Mouse (Mus musculus): ENCODE measurements around the gene Rev3l.
"Not testable (repeated sequence)": the region's sequence is repeated elsewhere in the genome, so short reads cannot be mapped to it uniquely, and the experiment has no call there.

Gene Rev3l

DNA sequence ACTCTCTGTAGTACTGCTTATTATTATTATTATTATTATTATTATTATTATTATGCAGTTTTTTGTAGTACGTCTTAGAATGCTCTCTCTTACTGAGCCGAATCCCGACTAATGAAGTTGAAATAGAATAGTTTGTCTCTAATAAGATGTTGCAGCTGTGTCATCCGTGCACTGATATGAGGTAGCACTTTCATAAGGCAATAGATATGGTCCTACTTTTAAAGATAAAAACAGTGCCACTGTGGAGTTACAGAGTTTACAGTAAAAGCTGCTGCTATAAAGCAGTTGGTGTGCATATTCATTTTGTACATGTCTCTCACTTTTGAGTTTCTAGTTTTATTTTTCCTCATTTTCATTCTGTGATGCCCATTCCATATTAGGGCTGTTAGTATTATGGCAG, 46.4 kb downstream of the Rev3l start:
- in situ Hi-C loops (cut with MseI, MboI) = no loop called here

DNA sequence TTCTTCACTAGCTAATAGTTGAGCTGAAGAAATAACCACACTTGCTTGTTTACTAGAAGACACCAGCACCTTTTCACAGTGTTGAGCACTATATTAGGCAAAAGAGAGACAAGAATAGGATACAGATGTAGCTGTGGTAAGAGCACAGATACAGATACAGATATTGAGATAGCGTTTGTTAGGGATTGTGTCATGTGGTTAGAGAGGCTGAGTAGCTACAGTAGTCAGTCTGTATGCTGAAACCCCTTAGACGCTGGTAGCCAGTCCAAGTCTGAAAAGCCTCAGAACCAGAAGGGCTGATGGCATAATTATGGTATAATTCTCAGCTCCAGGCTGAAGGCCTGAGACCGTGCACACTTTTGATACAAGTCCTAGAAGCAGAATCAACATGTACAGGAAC, 53.3 kb downstream of the Rev3l start:
- in situ Hi-C loops (cut with MseI, MboI) = no loop called here

DNA sequence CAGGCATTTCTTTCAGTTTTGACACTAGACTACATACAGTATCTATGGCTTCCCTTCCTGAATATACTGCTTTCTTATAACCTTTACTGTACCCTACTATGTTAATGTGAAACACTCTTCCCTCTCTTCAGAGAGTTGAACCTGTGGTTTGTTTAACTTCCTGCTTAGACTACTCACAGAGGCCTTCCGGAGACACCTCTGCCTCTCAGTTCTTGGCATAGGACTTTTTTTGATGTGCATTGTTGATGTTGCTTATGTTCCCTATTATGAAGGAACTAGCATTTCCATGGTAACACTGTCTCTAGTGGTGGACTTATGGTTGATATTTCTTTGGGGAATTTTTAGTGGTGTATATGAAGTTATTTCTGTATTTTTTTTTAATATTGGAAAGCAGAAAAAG, 61.4 kb downstream of the Rev3l start:
- in situ Hi-C loops (cut with MseI, MboI) = no loop called here

DNA sequence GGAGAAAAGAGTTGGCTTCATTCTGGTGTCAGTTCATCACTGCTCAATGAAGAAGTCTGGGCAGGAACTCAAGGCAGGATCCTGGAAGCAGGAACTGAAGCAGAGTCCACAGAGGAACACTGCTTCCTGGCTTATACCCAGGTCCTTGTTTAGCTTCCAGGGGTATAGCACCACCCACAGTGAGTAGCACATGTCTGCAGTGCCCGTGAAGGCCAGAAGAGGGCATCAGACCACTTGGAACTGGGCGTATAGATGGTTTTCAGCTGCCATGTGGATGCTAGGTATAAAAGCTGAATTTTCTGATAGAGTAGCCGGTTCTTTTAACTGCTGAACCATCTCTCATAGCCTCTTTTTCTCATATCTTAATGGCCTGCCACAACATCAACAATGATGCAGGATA, 79.6 kb downstream of the Rev3l start:
- in situ Hi-C loops (cut with MseI, MboI) = no loop called here

DNA sequence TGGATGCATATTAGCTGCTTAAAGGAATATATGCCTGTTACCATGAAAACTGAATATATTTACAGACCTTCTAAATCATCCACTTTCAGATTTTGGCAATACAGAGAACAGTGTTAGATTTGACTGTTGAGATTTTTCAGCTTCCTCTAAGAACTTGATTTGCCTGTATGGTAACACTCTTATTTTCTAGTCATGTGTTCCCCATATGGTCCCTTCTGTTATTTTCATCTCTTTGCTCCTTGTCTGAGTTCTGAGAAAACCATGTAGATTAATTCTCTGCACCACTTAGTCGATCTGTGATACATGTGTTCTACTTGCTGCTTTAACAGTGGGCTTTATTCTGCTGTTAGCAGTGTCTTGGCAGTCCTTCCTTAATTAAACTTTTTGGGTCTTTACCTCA, 110.7 kb downstream of the Rev3l start:
- in situ Hi-C loops (cut with MseI, MboI) = no loop called here

DNA sequence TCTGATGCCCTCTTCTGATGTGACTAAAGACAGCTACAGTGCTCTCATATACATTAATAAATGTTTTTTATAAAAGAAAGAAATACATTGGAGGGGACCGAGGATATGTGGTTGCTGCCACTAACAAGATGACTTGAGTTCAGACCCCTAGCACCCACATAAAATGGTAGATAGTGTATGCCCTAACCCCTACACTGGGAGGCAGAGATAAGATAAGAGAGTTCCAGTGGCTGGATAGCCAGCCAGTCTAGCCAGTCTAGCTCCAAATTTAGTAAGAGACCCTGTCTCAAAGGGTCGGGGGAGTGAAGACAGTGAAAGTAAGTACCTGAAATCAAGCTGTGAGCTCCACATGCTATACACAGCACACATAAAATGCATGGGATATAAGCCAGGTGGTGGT, 133.6 kb downstream of the Rev3l start:
- in situ Hi-C loops (cut with MseI, MboI) = no loop called here

DNA sequence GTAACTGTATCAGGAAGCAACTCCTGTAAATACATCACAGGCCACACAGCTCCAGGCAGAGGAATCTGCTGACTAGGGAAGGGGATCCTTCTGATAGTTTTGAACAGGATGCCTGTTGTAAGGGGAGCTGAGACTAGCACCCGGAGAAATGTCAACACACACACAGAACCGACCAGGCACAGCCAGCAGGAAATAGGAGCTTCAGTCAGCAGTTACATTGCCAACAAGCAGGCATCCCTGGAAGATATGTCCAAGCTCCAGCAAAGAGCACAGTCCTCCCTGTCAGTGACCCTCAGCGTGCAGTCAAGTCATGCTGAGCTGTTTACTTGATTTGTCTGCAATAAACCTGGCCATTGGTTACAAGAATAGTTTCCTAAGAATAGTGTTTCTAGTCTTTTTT, 156.7 kb downstream of the Rev3l start:
- in situ Hi-C loops (cut with MseI, MboI) = no loop called here

DNA sequence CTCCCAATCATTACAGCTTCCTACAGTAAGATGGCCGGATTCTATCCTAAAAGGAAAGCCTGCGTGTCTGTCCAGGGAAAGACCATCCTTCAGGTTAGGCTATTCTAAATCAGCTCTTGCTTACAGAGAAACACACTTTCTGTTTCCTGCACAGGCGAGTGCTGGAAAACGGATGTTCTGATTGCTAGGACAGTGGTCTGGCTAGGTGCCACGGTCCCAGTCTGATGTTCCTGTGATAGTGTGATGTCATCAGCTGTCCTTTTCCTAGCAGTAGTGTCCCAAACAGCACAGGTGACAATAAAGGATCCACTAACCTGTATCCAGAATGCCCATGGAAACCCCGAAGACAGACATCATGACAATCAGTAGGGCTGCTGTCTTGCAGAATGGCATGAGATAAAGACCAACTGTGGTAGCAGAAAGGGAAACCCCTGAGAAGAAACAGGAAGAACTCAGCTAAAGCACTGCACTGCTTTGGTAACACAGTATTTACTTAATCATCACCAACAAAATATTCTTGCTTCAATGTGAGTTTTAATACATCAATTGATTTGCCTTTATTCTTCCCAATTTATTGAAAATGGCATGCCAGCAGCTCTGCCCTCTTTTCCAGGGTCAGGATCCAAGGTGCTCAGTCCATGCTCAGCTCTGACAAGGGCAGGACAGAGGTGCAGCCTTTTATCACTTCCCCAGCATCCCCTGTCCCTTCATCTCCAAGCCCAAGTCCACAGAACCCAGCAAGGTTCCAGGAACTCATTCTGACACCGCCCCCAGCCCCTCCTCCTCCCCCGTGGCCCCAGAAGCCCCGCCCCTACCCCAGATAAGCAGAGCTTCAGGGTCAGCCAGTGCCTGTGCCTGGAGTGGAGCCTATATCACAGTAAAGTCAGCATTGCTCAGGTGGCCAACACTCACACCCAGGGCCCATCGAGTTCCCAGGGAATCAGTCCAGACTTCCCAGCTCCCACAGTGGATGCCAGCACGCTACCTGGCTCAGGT, 162.1 kb downstream of the Rev3l start:
- in situ Hi-C loops (cut with MseI, MboI) = no loop called here

DNA sequence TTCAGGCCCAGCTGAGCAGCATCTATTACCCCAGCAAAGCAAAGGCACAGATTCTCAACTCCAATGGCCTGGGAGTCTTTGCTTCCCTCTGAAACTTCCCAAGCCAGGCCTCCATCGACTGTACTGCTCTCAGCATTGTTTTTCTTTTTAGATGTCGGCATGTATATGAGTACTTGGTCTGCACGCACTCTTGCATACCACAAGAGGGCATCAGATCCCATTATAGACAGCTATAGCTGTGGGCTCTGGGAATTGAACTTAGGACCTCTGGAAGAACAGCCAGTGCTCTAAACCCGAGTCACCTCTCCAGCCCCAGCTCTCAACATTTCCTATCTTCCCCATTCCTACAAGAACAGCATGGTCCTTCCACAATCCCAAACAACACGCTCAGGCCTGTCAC, 164.6 kb downstream of the Rev3l start:
- in situ Hi-C loops (cut with MseI, MboI) = no loop called here

DNA sequence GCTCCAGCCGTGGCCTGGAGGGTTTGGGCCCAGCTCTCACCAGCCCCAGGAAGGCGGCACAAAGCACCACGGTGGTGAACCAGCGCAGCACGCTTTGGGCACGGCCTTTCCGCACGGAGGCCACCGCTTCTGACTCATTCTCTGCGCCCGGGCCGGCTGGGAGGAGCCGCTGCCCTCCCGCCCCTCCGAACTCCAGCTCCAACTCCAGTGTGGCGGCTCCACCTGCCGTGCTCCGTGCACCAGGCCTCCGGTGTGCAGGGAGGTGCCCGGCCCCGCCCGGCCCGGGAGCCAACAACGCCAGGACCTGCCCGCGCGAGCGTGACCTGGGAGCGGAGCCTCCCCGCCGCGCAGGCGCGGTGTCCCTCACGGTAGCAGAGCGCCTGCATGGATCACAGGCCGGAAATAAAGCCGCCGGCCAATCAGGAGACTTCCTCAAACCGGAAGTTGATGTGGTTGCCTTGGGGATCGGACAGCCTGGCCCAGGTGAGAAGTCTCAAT, 167.0 kb downstream of the Rev3l start, which contains the start of gene Mfsd4b4:
Gene Mfsd4b4, minus strand, starts transcription at position 365 of the 498 bp plus-strand sequence.
- in situ Hi-C loops (cut with MseI, MboI) = no loop called here

DNA sequence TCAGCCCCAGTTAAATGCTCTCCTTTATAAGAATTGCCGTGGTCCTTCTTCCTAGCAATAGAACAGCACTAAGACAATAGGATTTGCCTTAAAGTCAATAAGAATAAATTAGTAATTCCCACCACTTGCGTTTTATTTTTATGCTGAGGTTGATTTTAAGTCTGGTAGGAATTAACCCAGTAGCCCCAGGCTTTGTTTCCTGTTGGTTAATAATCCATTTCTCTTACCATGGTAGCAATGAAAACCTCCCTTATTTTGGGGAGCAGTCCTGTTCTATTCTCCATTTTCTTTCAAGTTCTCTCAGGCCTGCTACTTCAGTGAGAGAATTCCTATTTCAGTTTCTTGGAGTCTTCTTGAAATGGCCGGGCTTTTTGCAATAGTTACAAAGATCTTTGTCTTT, 172.3 kb downstream of the Rev3l start:
- in situ Hi-C loops (cut with MseI, MboI) = no loop called here

DNA sequence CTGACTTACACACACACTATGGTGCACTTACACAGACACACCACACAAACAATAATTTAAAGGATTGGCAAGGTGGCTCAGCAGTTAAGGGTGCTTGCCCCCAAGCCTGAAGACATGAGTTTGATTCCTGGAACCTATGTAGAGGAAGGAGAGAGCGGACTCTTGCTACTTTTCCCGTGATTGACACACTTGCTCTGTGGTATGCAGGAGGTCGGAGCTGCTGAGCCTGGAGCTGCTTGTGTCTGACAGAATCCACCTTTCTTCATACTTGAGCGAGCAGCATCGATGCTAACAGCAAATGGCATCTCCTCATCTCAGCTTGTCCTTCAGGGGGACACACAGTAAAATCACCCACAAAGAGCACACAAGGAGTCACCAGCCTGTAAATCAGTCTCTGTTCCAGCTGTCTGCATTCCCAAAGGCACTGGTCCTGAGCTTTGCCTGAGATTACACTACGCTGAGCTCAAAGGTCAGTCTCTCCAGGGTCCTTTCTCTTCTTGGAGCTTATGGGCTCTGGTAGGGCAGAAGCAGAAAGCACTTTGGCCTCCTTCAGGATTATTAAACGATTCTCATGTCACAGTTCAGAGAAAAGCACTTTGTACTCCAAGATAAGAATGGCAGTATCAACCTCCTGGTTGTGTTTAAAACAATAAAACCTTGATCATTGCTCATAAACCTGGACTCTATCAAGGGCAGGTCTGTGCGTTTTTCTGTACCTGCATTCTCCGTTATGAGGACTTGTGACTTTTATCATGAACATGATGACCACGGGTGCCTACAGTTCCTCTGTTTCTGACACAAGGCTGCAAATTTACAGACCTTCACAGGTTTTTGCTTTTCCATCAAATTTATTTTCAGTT, 175.1 kb downstream of the Rev3l start:
- in situ Hi-C loops (cut with MseI, MboI) = no loop called here

DNA sequence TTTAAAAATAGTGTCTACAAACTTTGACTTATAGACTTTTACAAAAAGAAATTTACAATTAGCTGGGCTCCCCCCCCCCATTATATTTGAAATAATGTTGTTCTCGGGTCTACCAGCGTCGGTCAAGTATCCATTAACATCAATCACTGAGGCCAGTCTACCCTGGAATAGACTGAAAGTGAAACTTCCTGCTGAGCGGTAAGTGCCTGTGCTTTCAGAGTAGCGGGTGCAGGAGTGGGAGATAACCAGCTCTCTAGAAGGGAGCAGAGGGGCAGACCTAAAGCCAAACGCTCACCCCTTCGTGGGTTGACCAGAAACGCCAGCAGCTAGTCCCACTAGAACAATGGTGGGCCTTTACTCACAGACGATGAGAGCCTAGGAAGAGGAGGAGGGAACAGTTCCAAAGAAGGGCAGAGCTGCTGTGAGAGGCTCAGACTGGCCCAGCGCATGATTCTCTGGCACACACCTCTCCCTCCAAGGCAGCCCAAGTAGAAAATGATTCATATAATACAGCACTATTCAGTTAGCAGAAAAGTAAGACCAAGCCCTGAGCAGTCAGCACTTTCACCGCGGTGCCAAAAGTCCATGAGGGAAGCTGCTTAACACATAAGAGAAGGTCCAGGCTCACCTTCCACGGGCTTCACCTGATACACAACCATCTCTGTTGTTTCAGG, 177.0 kb downstream of the Rev3l start:
- in situ Hi-C loops (cut with MseI, MboI) = no loop called here

DNA sequence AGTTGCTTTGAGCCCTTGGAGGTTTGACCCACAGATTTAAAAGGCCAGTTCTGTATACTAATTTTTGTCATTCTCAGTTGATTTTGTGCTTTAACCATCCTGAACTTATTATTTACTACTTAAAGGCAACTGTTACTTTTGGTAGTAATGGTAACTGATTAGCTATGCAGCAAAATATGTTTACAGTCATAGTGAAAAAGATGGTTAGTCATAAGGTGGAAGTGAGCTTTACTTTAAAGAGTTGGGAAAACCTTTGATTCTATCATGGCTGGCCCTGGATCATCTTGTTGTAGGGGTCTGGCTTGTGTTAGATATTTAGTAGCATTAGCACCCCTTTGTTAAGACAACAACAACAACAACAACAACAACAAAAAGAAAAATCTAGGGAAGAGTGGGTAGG, 180.7 kb downstream of the Rev3l start:
- in situ Hi-C loops (cut with MseI, MboI) = no loop called here

DNA sequence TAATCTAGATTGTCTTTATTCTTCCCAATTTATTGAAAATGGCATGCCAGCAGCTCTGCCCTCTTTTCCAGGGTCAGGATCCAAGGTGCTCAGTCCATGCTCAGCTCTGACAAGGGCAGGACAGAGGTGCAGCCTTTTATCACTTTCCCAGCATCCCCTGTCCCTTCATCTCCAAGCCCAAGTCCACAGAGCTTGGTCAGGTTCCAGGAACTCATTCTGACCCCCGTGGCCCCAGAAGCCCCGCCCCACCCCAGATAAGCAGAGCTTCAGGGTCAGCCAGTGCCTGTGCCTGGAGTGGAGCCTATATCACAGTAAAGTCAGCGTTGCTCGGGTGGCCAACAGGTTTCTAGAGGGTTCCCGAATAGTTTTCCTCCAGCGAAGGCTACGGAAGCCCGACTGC, 192.6 kb downstream of the Rev3l start:
- in situ Hi-C loops (cut with MseI, MboI) = not testable (repeated sequence)

Measured in mouse trophoblast stem cell (cell line).